Mouse (Mus musculus): ENCODE results near the gene Gm47841. TPM values are rescaled to one million over a fixed set of nuclear protein-coding genes. Genes with fewer than 3 reads are reported as not detected.

Gene Gm47841
- total RNA-seq (2021): not detected
- long read RNA-seq, experiment 1: 0 reads
- long read RNA-seq, experiment 2: 0 reads

DNA sequence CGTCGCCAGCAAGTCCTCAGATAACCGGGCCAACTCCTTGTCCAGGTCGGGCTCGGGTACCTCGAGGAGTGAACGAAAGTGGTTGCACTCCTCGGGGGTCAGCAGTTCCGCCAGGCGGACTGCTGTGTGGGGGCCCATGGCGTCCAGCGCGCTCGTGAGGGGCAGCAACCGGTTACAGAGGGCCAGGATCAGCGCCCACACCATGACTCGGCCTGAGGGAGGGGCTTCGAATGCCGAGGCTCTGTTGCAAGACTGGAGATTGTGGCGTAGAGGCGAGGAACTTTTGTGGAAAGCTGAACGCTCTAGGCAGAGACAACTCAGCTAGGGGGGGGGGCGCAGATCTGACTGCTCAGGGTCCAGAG is at the start of gene Gm47841:
TSS of gene Gm47841 (minus strand) at position 204 of the 362 bp plus-strand sequence.
- peak in 1 of 2 experiments; percentile 20 for DNase-seq (ENCODE audit: low spot score in 2 of 2)

DNA sequence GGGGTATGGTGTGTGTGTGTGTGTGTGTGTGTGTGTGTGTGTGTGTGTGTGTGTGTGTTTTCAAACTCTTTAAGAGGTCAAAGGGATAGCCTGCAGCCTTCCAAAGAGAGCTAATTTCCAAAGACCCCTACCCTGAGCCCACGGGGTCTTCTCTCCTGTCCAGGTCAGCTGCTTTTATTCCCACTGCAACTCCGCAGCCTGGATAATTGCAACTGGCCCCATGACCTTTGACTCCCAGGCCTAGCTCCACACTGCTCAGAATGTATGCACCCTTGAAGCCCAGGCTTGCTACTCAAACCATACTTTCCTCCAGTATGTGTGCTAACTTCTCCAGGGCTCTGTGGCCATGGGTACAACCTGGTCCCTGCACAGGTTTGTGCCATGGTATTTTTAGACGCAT is 48.2 kb upstream of the Gm47841 start:
- no peak for DNase-seq (ENCODE audit: low spot score in 2 of 2)

DNA sequence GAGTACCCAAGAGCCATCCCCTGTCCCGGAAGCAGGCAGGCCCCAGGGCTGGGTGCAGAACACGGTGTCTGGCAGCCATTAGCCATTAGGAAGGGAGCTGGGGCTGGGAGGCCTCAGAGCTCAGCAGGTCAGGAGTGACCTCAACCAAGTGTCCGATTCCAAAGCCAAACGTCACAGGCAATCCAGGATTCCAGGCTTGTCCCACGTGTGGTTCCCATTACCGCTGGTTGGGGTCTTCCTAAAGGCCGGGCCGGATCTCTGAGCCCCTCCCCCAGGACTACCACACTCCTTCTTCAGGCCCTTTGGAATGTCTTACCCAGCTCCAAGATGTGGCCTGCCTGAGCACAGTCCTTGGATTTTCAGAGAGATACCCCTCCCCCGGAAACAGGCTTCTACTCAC is 47.8 kb upstream of the Gm47841 start:
- DNase-seq (ENCODE audit: low spot score in 2 of 2): no peak

DNA sequence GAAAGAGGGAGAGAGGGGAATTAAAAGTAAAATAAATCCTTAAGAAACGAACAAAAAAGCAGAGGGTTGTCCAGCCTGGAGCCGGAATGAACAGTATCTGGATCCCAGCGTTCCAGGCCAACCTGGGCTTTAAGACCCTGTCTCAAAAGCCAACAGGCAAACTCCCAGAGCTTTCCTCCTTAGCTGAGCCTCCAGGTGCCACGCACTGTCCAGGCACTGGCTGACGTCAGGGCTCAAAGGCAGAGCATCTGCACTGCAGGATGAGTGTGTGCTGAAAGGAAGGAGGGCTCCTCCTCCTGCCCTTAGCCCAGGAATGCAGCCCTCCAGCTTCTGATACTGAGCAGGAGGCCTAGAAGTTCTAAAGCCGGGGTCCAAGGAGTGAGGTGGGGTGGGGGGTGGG is 46.8 kb upstream of the Gm47841 start:
- no peak for DNase-seq (ENCODE audit: low spot score in 2 of 2)

DNA sequence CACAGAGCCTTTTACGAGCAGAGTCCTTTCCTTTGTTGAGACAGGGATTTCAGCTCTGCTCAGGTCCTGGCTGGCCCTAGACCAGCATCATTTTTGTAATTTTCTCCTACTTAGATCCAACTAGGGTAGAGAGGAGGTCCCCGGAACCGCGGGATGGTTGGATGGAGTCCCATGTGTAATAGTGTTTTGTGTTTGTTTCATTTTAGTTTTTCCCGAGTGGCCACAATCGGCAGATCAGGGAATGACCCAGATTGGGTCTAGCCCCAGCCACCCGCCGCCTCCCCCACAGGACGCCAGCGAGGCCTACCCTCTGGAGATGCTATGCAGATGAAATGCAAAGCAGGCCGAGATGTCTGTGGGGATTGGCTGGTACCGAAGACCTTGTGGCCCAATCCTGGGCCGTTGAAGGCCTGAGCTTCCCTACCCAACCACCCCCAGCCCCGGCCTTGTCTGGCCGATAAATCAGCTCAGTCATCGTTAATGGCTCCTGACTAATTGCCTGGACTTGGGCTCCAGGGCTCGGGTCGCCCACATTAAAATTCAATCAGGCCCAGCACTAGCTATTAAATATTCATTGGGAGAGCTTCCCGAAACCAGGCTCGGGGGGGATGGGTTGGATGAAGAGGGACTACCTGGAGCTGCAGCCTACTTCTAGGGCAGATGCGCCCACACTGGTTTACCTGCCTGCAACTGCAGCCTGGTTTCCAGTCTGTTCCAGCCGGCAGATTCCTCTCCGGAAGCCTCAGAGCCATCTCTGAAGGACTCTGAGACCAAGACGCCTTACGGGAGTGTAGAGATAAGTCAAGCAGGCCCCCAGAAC is 45.8 kb upstream of the Gm47841 start:
- no peak for DNase-seq (ENCODE audit: low spot score in 2 of 2)

GRCm38 (mm10) chr15:101092121-101092828 is 45.1 kb upstream of the Gm47841 start:
- no peak for DNase-seq (ENCODE audit: low spot score in 2 of 2)

- DNase-seq (ENCODE audit: low spot score in 2 of 2): no peak
Observed at GRCm38 (mm10) chr15:101091551-101091950, 44.4 kb upstream of the Gm47841 start.

- DNase-seq (ENCODE audit: low spot score in 2 of 2): no peak
Observed at GRCm38 (mm10) chr15:101088291-101088690, 41.1 kb upstream of the Gm47841 start.

DNA sequence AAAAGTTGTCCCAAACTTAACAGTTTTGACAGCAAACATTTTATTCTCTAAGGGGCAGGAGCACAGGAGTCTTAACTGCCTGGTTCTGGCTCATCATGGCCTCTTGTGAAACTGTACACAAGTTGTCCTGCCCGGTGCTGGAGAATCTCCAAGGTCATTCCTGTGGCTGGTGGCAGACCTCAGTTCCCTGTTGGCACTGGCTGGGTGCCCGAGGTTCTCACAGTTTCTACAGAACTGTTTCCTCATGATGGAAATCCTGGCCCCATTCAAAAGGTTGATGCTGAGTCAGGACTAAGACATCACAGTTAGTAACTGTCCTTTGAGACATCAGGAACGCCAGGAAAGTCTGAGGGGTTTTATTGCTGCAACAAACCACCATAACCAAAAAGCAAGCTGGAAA is 39.8 kb upstream of the Gm47841 start:
- DNase-seq (ENCODE audit: low spot score in 2 of 2): peak; percentile 67 to 74

DNA sequence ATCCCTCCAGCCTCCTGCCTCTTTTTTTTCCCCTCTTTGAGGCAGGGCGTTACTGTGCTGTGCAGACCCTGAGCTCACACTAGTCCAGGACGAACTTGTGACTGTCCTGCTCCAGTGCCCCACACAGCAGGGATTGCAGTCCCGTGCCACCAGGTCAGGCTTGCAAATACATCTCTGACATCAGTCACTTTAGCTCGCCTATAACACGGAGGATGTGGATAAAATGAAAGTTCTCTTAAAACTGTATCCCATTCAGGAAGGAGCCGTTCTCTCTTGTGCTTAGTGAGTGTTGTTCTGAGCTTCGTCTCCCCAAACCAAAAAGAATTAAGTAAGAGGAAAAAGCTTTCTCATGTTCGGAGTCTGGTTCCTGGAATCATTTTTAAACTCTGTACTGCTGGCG is 39.3 kb upstream of the Gm47841 start:
- DNase-seq (ENCODE audit: low spot score in 2 of 2): no peak

- DNase-seq (ENCODE audit: low spot score in 2 of 2): no peak
Observed at GRCm38 (mm10) chr15:101084499-101084898, 37.3 kb upstream of the Gm47841 start.

- no peak for DNase-seq (ENCODE audit: low spot score in 2 of 2)
Observed at GRCm38 (mm10) chr15:101082236-101082635, 35.0 kb upstream of the Gm47841 start.

DNA sequence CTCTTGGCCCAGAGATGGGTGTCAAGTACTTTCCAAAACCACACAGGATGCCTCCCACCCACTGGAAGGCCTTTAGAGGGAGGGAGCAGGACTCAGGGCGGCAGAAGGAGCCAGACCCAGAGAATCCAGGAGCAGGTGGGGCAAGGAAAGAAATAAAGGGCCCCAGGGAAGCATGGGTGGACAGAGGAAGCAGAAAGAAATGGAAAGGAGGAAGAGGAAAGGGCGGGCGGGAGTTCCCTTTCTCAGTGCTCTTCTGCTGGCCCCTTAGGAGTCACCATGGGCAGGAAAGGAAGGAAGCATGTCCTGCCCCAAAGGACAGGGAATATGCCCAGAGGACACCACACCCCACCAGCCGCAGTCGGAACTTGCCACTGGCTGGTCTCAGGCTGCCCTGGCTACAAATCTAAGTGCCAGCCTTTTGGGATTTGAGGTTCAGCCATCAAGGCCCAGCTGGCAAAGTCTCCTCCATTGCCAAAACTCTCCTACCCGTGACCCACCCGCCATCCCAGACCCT is 33.9 kb upstream of the Gm47841 start:
- no peak for DNase-seq (ENCODE audit: low spot score in 2 of 2)

DNA sequence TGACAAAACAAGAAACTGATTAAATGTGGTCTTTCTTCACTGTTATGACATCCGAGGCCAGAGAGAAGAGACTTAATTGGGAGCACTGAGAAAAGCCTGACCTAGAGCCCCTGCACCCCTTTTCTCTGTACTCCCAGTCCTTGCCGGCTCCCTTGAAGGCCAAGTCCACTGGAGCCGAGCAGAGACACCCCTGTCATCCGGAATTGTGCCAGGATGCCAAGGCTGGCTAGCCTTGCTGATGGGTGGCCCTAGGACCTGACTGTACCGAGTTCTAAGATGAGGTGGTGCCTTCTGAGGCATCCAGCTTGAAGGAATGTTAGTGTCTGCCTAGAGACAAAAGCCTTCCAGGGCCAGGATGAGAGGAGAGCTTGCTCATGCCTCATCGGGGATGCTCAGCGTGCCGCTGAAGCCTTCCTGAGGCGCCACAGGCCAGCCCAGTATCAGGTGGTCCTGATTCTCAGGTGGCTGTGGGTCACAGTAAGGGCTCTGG is 32.9 kb upstream of the Gm47841 start:
- peak in 1 of 2 experiments; percentile 43 for DNase-seq (ENCODE audit: low spot score in 2 of 2)

DNA sequence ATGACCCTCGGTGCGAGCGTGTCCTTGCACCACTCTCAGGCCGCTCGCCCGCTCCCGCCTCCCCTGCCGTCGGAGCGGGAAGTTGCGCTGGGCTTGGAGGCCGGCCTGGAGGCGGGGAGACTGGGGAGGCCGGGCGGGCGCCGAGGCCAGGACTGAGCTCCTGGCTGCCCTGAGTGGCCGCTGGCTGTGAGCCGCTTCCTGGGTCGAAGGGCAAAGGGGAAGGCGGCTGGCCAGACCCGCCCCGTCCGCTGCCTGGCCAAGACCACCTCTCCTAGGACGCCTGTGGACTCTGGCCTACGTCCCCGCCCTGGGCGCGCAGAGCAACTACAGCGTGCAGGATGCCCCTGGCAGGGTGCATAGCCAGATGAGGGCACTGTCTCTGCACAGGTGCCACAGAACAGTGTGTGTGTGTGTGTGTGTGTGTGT is 31.5 kb upstream of the Gm47841 start:
- peak; percentile 90 for DNase-seq (ENCODE audit: low spot score in 2 of 2)

DNA sequence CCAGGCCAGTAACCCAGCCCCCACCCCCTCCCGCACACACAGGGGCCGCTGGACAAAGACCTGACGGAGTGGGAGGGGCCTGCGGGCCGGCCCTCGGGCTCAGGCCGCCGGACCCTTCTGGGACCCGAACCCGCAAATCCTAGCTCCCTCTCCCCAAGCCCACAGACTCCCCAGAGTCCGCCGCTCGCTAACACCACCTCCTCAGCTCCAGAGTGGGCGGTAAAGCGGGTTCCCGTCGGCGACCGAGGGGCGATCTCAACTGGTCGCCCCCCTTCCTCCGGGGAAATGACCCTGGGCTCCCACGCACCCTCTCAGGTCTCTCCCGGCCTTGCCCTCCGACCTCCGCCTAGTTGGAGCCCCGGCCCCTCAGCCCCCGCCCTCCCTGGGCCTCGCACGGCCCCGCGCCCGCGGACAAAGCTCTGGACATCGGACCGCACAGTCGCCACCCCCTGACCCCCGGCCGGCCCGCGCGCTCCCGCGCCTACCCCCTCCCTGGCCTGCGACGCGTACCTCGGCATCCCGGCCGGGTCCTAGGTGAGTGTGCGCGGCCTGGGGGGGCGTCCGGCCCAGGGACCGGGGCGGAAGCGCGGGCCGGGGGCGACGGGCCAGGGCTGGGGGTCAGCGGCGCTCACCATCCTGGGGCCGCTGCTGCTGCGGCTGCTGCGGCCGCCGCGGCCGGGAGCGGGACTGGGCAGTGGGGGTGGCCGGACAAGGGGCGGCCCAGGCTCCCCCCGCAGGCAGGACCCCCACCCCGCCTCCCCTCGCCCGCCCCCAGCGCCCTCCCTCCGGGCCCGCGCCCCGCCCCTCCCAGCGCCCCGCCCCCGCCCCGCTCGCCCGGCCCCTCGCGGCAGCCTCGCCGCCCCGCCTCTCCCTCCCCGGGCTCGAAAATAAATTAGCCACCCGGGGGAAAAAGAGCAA is 30.9 kb upstream of the Gm47841 start, which contains the start of gene Fignl2:
TSS of gene Fignl2 (minus strand) at position 755 of the 918 bp plus-strand sequence.
- peak; percentile 46 to 54 for DNase-seq (ENCODE audit: low spot score in 2 of 2)

- no peak for DNase-seq (ENCODE audit: low spot score in 2 of 2)
Observed at GRCm38 (mm10) chr15:101077001-101077812, 30.0 kb upstream of the Gm47841 start.

DNA sequence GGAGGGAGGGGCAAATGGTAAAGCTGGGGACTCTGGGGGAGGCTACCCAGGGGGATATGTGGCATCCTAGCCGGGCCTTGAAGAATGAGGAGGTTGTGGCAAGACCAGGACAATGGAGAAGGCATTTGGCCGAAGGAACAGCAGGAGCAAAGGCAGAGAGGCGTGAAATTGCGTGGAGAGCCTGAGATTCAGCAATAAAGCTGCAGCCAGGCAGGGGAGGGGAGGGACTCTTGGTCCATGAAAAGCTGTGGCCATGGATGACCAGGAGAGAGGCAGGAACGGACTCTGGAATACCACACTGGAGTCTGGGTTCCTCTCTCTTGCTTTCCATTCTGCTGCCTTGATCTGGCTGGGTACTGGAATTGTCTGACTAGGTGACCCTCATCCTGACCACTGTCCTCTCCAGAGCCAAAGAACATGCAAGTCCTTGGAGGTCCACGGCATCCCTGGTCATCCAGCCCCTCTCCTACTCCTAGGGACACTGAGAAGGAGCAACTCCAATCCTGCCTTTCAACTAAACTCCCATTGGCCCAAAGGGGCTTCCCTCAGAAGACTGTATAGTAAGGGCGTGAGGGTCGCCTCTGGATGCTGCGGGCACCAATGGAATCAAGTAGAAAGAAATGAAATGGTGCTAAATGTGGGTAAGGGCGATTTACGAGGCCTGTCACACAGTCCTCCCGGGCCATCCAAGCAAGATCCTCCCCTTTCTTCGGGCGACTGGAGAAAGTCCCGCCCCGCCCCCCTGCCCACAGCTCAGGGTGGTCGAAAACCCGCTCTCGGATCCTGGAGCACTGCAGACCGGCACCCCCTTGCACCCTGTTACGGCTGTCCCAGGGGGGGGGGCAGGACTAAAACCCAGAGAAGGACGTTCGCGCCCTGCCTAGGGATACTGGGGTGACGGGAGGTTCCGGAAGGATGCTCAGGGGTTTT is 29.1 kb upstream of the Gm47841 start:
- no peak for DNase-seq (ENCODE audit: low spot score in 2 of 2)

GRCm38 (mm10) chr15:101075656-101076055 is 28.5 kb upstream of the Gm47841 start:
- DNase-seq (ENCODE audit: low spot score in 2 of 2): no peak

Measured in adrenal gland, adult 18-20 months (tissue).